Mouse (Mus musculus) spleen, embryonic (tissue): ENCODE measurements at regions not wholly inside any gene's neighbourhood (a gene's known extent, or its start where the extent isn't known, plus 50 kb on each side); places are given as distances from the start of the nearest gene placed in this dataset.

Source experiments
- CTCF ChIA-PET: fragments of 350-600 bp; sonication (Branson Sonifier 250); formaldehyde crosslinking; loops from one replicate; lab custom pipeline; 2022; lab: Charles Lee

GRCm38 (mm10) chr13:44281796-44282195 lies 447.5 kb upstream of the Jarid2 start:
- CTCF ChIA-PET, result interaction anchor here (0.7 to 1.2 kb wide), 2 partner anchors 8 to 440 kb away, joined by 4 read pairs; no protein-coding TSS in a partner anchor

- CTCF ChIA-PET, result interaction anchor here (0.7 kb wide), 1 partner anchor 439 kb away, joined by 4 read pairs; no protein-coding TSS in a partner anchor
These were observed 447.0 kb upstream of the Jarid2 start for GRCm38 (mm10) chr13:44282306-44282705.

- CTCF ChIA-PET, result interaction anchor here (0.7 kb wide), 1 partner anchor 439 kb away, joined by 4 read pairs; no protein-coding TSS in a partner anchor
These were observed 446.3 kb upstream of the Jarid2 start for GRCm38 (mm10) chr13:44282731-44283571.

GRCm38 (mm10) chr13:44285881-44286280 lies 443.4 kb upstream of the Jarid2 start:
- CTCF ChIA-PET, result no interaction called here

- CTCF ChIA-PET, result interaction anchor here (0.5 to 1.5 kb wide), 2 partner anchors 9 to 494 kb away, joined by 4 to 7 read pairs; no protein-coding TSS in a partner anchor
These were observed 439.1 kb upstream of the Jarid2 start for GRCm38 (mm10) chr13:44290199-44290598.

GRCm38 (mm10) chr13:44292476-44293056 lies 436.7 kb upstream of the Jarid2 start:
- CTCF ChIA-PET, result no interaction called here

- CTCF ChIA-PET, result no interaction called here
These were observed 435.4 kb upstream of the Jarid2 start for GRCm38 (mm10) chr13:44293736-44294416.

GRCm38 (mm10) chr13:44295621-44296020 lies 433.7 kb upstream of the Jarid2 start:
- CTCF ChIA-PET, result no interaction called here

- CTCF ChIA-PET, result interaction anchor here (0.6 kb wide), 1 partner anchor 154 kb away, joined by 3 read pairs; no protein-coding TSS in a partner anchor
These were observed 428.7 kb upstream of the Jarid2 start for GRCm38 (mm10) chr13:44300611-44301010.

GRCm38 (mm10) chr13:44301215-44301614 lies 428.1 kb upstream of the Jarid2 start:
- CTCF ChIA-PET, result no interaction called here

- CTCF ChIA-PET, result interaction anchor here (0.7 kb wide), 1 partner anchor 429 kb away, joined by 3 read pairs; no protein-coding TSS in a partner anchor
These were observed 427.3 kb upstream of the Jarid2 start for GRCm38 (mm10) chr13:44301936-44302335.

GRCm38 (mm10) chr13:44305134-44305991 lies 423.9 kb upstream of the Jarid2 start:
- CTCF ChIA-PET, result interaction anchor here (0.7 to 1.2 kb wide), 3 partner anchors 347 to 464 kb away, joined by 3 to 22 read pairs (median 5); no protein-coding TSS in a partner anchor

- CTCF ChIA-PET, result no interaction called here
These were observed 422.8 kb upstream of the Jarid2 start for GRCm38 (mm10) chr13:44306275-44307050.

- CTCF ChIA-PET, result no interaction called here
These were observed 421.0 kb upstream of the Jarid2 start for GRCm38 (mm10) chr13:44308227-44308626.

- CTCF ChIA-PET, result interaction anchor here (0.7 kb wide), 1 partner anchor 38 kb away, joined by 3 read pairs; no protein-coding TSS in a partner anchor
These were observed 417.0 kb upstream of the Jarid2 start for GRCm38 (mm10) chr13:44312237-44312636.

- CTCF ChIA-PET, result no interaction called here
These were observed 412.4 kb upstream of the Jarid2 start for GRCm38 (mm10) chr13:44316747-44317446.

GRCm38 (mm10) chr13:44317596-44317995 lies 411.7 kb upstream of the Jarid2 start:
- CTCF ChIA-PET, result no interaction called here

GRCm38 (mm10) chr13:44319101-44319500 lies 410.2 kb upstream of the Jarid2 start:
- CTCF ChIA-PET, result no interaction called here

GRCm38 (mm10) chr13:44319511-44319910 lies 409.8 kb upstream of the Jarid2 start:
- CTCF ChIA-PET, result interaction anchor here (0.6 kb wide), 2 partner anchors 14 to 114 kb away, joined by 6 to 9 read pairs; no protein-coding TSS in a partner anchor
